8 mouse cellular contexts compared by ENCODE assay signal in genomic region chr9:107984754-107985055, GRCm38 (mm10). TPM values are rescaled to one million over a fixed set of nuclear protein-coding genes. Genes with fewer than 3 reads are reported as not detected.
DNase-seq lines count a peak whose midpoint lies in the region; ATAC-seq and TF ChIP-seq lines count a peak whose summit lies in the region.

No protein-coding gene starts in this region.

- H3K27me3 ChIP-seq in G1E (ENCODE audit: insufficient read depth, low read length), result no peaks in the 10 kb centered on the region
- H3K27me3 ChIP-seq in heart, embryonic 16.5 days (ENCODE audit: control insufficient read depth, insufficient read depth, low read length), result no peaks in the 10 kb centered on the region
- no peaks in the 10 kb centered on the region for H3K27me3 ChIP-seq in liver, embryonic 16.5 days (ENCODE audit: control insufficient read depth, insufficient read depth, low read depth, low read length)

- H3K4me3 ChIP-seq in gastrocnemius, adult 2 months, result peak overlapping the region; percentile 73
- peak overlapping the region; percentile 83 for H3K4me3 ChIP-seq in G1E (ENCODE audit: low read depth, low read length)
- H3K4me3 ChIP-seq in heart, embryonic 16.5 days (ENCODE audit: low read length), result peak overlapping the region; percentile 83
- H3K4me3 ChIP-seq in liver, embryonic 16.5 days (ENCODE audit: low read depth, low read length), result peak overlapping the region; percentile 91

- no peak for DNase-seq in gastrocnemius, adult 2 months
- DNase-seq in gastrocnemius, postnatal 14 days, result no peak
- no peak for DNase-seq in G1E (ENCODE audit: low spot score)
- DNase-seq in embryo, embryonic 10 days (ENCODE audit: low spot score), result no peak
- no peak for DNase-seq in frontal cortex, adult 2 months (ENCODE audit: extremely low spot score in 1 of 2, low spot score in 1 of 2)
- no peak for DNase-seq in right cerebral cortex, postnatal 25 days

- WGBS in heart, embryonic 16.5 days, result 38% methylated on average over 9 of the region's 9 CpGs
- WGBS in liver, embryonic 16.5 days (ENCODE audit: insufficient replicate concordance), result 5% methylated on average over 9 of the region's 9 CpGs

- peak overlapping the region; percentile 81 for H3K9ac ChIP-seq in heart, embryonic 16.5 days (ENCODE audit: low read length)
- H3K9ac ChIP-seq in liver, embryonic 16.5 days (ENCODE audit: low read depth, low read length), result peak overlapping the region; percentile 90

- no peaks in the 10 kb centered on the region for H3K9me3 ChIP-seq in G1E (replicated peaks)
- H3K9me3 ChIP-seq in heart, embryonic 16.5 days (replicated peaks; ENCODE audit: control insufficient read depth, low read length), result no peaks in the 10 kb centered on the region
- H3K9me3 ChIP-seq in liver, embryonic 16.5 days (replicated peaks; ENCODE audit: control insufficient read depth, low read length), result no peaks in the 10 kb centered on the region

- peaks cover 79% of the 10 kb centered on the region for H3K4me1 ChIP-seq in G1E (ENCODE audit: insufficient read depth, low read depth, low read length)
- peaks cover 49% of the 10 kb centered on the region for H3K4me1 ChIP-seq in heart, embryonic 16.5 days (ENCODE audit: control insufficient read depth, insufficient read depth, low read length)
- H3K4me1 ChIP-seq in liver, embryonic 16.5 days (ENCODE audit: control insufficient read depth, low read depth, low read length), result peaks cover 60% of the 10 kb centered on the region

- H3K36me3 ChIP-seq in G1E (replicated peaks), result peaks cover 54% of the 10 kb centered on the region
- peaks cover 2% of the 10 kb centered on the region; the same call in 1 of the 2 replicates for H3K36me3 ChIP-seq in heart, embryonic 16.5 days (ENCODE audit: control insufficient read depth, insufficient read depth)
- peaks cover 39% of the 10 kb centered on the region for H3K36me3 ChIP-seq in liver, embryonic 16.5 days (ENCODE audit: control insufficient read depth, insufficient read depth)

- ATAC-seq in G1E (ENCODE audit: extremely low read depth, insufficient number of reproducible peaks, low FRiP score, poor library complexity, severe bottlenecking), result no peak
- ATAC-seq in heart, embryonic 16.5 days (replicated peaks; ENCODE audit: extremely low read depth, insufficient read depth, low FRiP score), result no peak
- ATAC-seq in liver, embryonic 16.5 days (ENCODE audit: low read depth), result no peak

- TF ChIP-seq CTCF in gastrocnemius, adult 2 months (IDR thresholded peaks at IDR 0.05), result no peak
- no peak for TF ChIP-seq CTCF in G1E (IDR thresholded peaks at IDR 0.05; ENCODE audit: low read depth, low read length)

- intact Hi-C loops in gastrocnemius, adult 2 months (cut with DNase I), result loop anchor here (2.0 kb wide), 1 partner anchor 68 kb away; the partner anchor contains the start of gene Amigo3
- intact Hi-C loops in gastrocnemius, postnatal 14 days (cut with DNase I; ENCODE audit: low total_unique reads), result no loop called here

- H3K4me2 ChIP-seq in heart, embryonic 16.5 days (ENCODE audit: low read depth, low read length), result peak overlapping the region; percentile 88
- peak overlapping the region; percentile 97 for H3K4me2 ChIP-seq in liver, embryonic 16.5 days (ENCODE audit: low read depth, low read length)

- H3K27ac ChIP-seq in gastrocnemius, adult 2 months, result peak overlapping the region; percentile 89
- peak overlapping the region; percentile 99 for H3K27ac ChIP-seq in heart, embryonic 16.5 days (ENCODE audit: low read length)
- H3K27ac ChIP-seq in liver, embryonic 16.5 days (ENCODE audit: low read length), result peak overlapping the region; percentile 96

RNA-seq across cellular contexts. Expression of gene Inka1, which starts 1.0 kb away (rescaled TPM):
- 1 to 10 TPM; 1.1 to 3.2 TPM for total RNA-seq in gastrocnemius, adult 2 months (2021)
- 1 to 10 TPM; 6.0 to 7.6 TPM for total RNA-seq in gastrocnemius, postnatal 14 days (2021)
- total RNA-seq in G1E (2014; fragmentation: Nextera tagmentation), result 24.6 and 28.1 TPM in 2 replicates
- total RNA-seq in G1E (2017), result 74.4 and 83.2 TPM in 2 replicates
- polyA plus RNA-seq in G1E (2012), result 75.6 and 81.1 TPM in 2 replicates
- 40.9 and 44.0 TPM in 2 replicates for polyA plus RNA-seq in heart, embryonic 16.5 days (2015; fragmentation: Nextera tagmentation; extraction: Ambion mirVana)
- 41.0 and 46.1 TPM in 2 replicates for polyA plus RNA-seq in liver, embryonic 16.5 days (2015; fragmentation: Nextera tagmentation; extraction: Ambion mirVana)
- 6.1 and 8.2 TPM in 2 replicates for polyA plus RNA-seq in frontal cortex, adult 2 months (2012; rRNA removed)

RNA-seq across cellular contexts. Expression of gene Gm20661, which starts 1.8 kb away (rescaled TPM):
- total RNA-seq in gastrocnemius, adult 2 months (2021), result not detected
- total RNA-seq in gastrocnemius, postnatal 14 days (2021), result under 1 TPM in 1 of 2 experiments, not detected in 1; 0.33 TPM
- 0.75 and 1.0 TPM in 2 replicates for total RNA-seq in G1E (2014; fragmentation: Nextera tagmentation)
- 1.8 and 2.6 TPM in 2 replicates for total RNA-seq in G1E (2017)
- polyA plus RNA-seq in G1E (2012), result 0.15 TPM in 1 of 2 replicates, not detected in the other
- 2.6 and 3.0 TPM in 2 replicates for polyA plus RNA-seq in heart, embryonic 16.5 days (2015; fragmentation: Nextera tagmentation; extraction: Ambion mirVana)
- 0.41 and 0.49 TPM in 2 replicates for polyA plus RNA-seq in liver, embryonic 16.5 days (2015; fragmentation: Nextera tagmentation; extraction: Ambion mirVana)
- polyA plus RNA-seq in frontal cortex, adult 2 months (2012; rRNA removed), result 0.18 and 0.34 TPM in 2 replicates

RNA-seq across cellular contexts. Expression of gene Cdhr4, which starts 7.6 kb away (rescaled TPM):
- under 1 TPM in 1 of 2 experiments, not detected in 1; 0.42 TPM for total RNA-seq in gastrocnemius, adult 2 months (2021)
- 1 to 10 TPM in 1 of 2 experiments, under 1 TPM in 1; 0.68 to 1.1 TPM for total RNA-seq in gastrocnemius, postnatal 14 days (2021)
- 2.9 and 4.0 TPM in 2 replicates for total RNA-seq in G1E (2014; fragmentation: Nextera tagmentation)
- 8.4 and 11.3 TPM in 2 replicates for total RNA-seq in G1E (2017)
- 0.40 and 0.57 TPM in 2 replicates for polyA plus RNA-seq in G1E (2012)
- polyA plus RNA-seq in heart, embryonic 16.5 days (2015; fragmentation: Nextera tagmentation; extraction: Ambion mirVana), result 4.6 TPM in 2 replicates
- 1.0 and 1.2 TPM in 2 replicates for polyA plus RNA-seq in liver, embryonic 16.5 days (2015; fragmentation: Nextera tagmentation; extraction: Ambion mirVana)
- 1.5 and 2.8 TPM in 2 replicates for polyA plus RNA-seq in frontal cortex, adult 2 months (2012; rRNA removed)

RNA-seq across cellular contexts. Expression of gene Uba7, which starts 9.4 kb away (rescaled TPM):
- total RNA-seq in gastrocnemius, adult 2 months (2021), result 1 to 10 TPM; 2.3 to 3.1 TPM
- total RNA-seq in gastrocnemius, postnatal 14 days (2021), result 1 to 10 TPM; 2.6 to 4.0 TPM
- total RNA-seq in G1E (2014; fragmentation: Nextera tagmentation) (44.5 and 87.9 TPM in 2 replicates), G1E (2017) (145 and 186 TPM in 2 replicates)
- polyA plus RNA-seq in G1E (2012), result 18.3 and 34.2 TPM in 2 replicates
- 24.1 and 24.2 TPM in 2 replicates for polyA plus RNA-seq in heart, embryonic 16.5 days (2015; fragmentation: Nextera tagmentation; extraction: Ambion mirVana)
- polyA plus RNA-seq in liver, embryonic 16.5 days (2015; fragmentation: Nextera tagmentation; extraction: Ambion mirVana), result 43.8 and 47.7 TPM in 2 replicates
- polyA plus RNA-seq in frontal cortex, adult 2 months (2012; rRNA removed), result 15.6 and 16.7 TPM in 2 replicates

RNA-seq across cellular contexts. Expression of gene Gm20662, which starts 11.4 kb away (rescaled TPM):
- total RNA-seq in gastrocnemius, adult 2 months (2021), result not detected
- total RNA-seq in gastrocnemius, postnatal 14 days (2021), result not detected
- total RNA-seq in G1E (2014; fragmentation: Nextera tagmentation) (not detected in 2 replicates), G1E (2017) (0.76 and 2.4 TPM in 2 replicates)
- polyA plus RNA-seq in G1E (2012), result 0.14 and 0.27 TPM in 2 replicates
- polyA plus RNA-seq in heart, embryonic 16.5 days (2015; fragmentation: Nextera tagmentation; extraction: Ambion mirVana), result 0.36 and 0.76 TPM in 2 replicates
- polyA plus RNA-seq in liver, embryonic 16.5 days (2015; fragmentation: Nextera tagmentation; extraction: Ambion mirVana), result 0.22 and 0.48 TPM in 2 replicates
- 7.1 and 7.7 TPM in 2 replicates for polyA plus RNA-seq in frontal cortex, adult 2 months (2012; rRNA removed)
